Mouse (Mus musculus) bone marrow, adult 2 months (tissue): Measurements from ENCODE around the gene Ddx17. TPM values are rescaled to one million over a fixed set of nuclear protein-coding genes. Genes with fewer than 3 reads are reported as not detected.

ENCODE experiments used
- H3K27ac ChIP-seq: fragments of 200-500 bp; 2 replicates; pipeline ENCODE4 v1.5.1; 2012; ENCODE audit warnings: low read depth, mild to moderate bottlenecking, control low read depth, inconsistent platforms, low read length; ENCODE audit not compliant: control insufficient read depth, poor library complexity, insufficient read depth
- H3K4me1 ChIP-seq: fragments of 200-500 bp; 2 replicates; pipeline ENCODE4 v1.6.1; 2011; ENCODE audit warnings: low read length; ENCODE audit not compliant: control insufficient read depth, insufficient read depth
- H3K4me3 ChIP-seq: fragments of 200-500 bp; replicated peaks from 2 replicates; pipeline ENCODE3; 2011; ENCODE audit warnings: mild to moderate bottlenecking, low read depth, low read length, control low read depth; ENCODE audit not compliant: control insufficient read depth
- CTCF ChIP-seq: fragments of 200-500 bp; IDR thresholded peaks from 2 replicates; pipeline ENCODE4 v1.5.1; 2011; ENCODE audit warnings: low read length, control low read depth; ENCODE audit not compliant: control insufficient read depth, insufficient read depth
- POLR2A ChIP-seq: fragments of 200-500 bp; IDR thresholded peaks from 2 replicates; pipeline ENCODE4 v1.6.1; 2011; ENCODE audit warnings: low read depth, mild to moderate bottlenecking, control low read depth, low read length, borderline replicate concordance; ENCODE audit not compliant: control insufficient read depth
- WGBS: fragments of 180-500 bp; shearing (Covaris S2); methylation state at CpG from one replicate; pipeline ENCODE4 v1.1.7; 2018; 5-methylcytosine and 5-hydroxymethylcytosine counted together
- polyA plus RNA-seq: library from polyadenylated mRNA; stranded (reverse); fragments of >200 nt; gene quantifications from 2 replicates; pipeline ENCODE4 v1.2.4, GENCODE M21; 2011; ENCODE audit warnings: low replicate concordance; ENCODE audit not compliant: missing spikeins, insufficient read depth, insufficient read length

The Ddx17 gene
- polyA plus RNA-seq, result 96.6 and 126 TPM in 2 replicates

GRCm38 (mm10) chr15:79546410-79547288 is at the start of gene Ddx17:
Gene Ddx17 (minus strand): TSS chr15:79546741.
- Histone ChIP-seq H3K27ac (peak within 1 kb of the TSS; percentile 98), H3K4me3 (peak within 1 kb of the TSS; percentile 80), H3K4me1 (peaks cover 1% of the 10 kb centered on the region)
- peak; percentile 88; the same call in 1 of the 2 replicates for TF ChIP-seq POLR2A
- no peak for TF ChIP-seq CTCF
- 3% methylated on average over 84 of the region's 84 CpGs for WGBS

GRCm38 (mm10) chr15:79581581-79581980 is 35.0 kb upstream of the Ddx17 start:
- TF ChIP-seq POLR2A, result no peak
- TF ChIP-seq CTCF, result no peak
- 62% methylated on average over 1 of the region's 1 CpGs for WGBS
- no peak overlapping the region for H3K4me3 ChIP-seq
- no peaks in the 10 kb centered on the region for H3K4me1 ChIP-seq
- no peak overlapping the region for H3K27ac ChIP-seq

- Histone ChIP-seq H3K27ac (no peak overlapping the region), H3K4me1 (no peaks in the 10 kb centered on the region), H3K4me3 (no peak overlapping the region)
- 44% methylated on average over 6 of the region's 6 CpGs for WGBS
- TF ChIP-seq CTCF (no peak), POLR2A (no peak)
These were observed 31.3 kb upstream of the Ddx17 start for GRCm38 (mm10) chr15:79577671-79578426.

GRCm38 (mm10) chr15:79576947-79577346 is 30.4 kb upstream of the Ddx17 start:
- no peak overlapping the region for H3K27ac ChIP-seq
- no peaks in the 10 kb centered on the region for H3K4me1 ChIP-seq
- whole genome bisulfite sequencing, result 61% methylated on average over 2 of the region's 2 CpGs
- no peak overlapping the region for H3K4me3 ChIP-seq
- TF ChIP-seq POLR2A (no peak), CTCF (no peak)

- WGBS, result 50% methylated on average over 1 of the region's 1 CpGs
- Histone ChIP-seq H3K4me1 (no peaks in the 10 kb centered on the region), H3K4me3 (no peak overlapping the region), H3K27ac (no peak overlapping the region)
- TF ChIP-seq POLR2A (no peak), CTCF (no peak)
These were observed 29.1 kb upstream of the Ddx17 start for GRCm38 (mm10) chr15:79575543-79576222.

GRCm38 (mm10) chr15:79562417-79562816 is 15.9 kb upstream of the Ddx17 start:
- Histone ChIP-seq H3K4me3 (no peak overlapping the region), H3K4me1 (no peaks in the 10 kb centered on the region), H3K27ac (no peak overlapping the region)
- no peak for TF ChIP-seq CTCF
- TF ChIP-seq POLR2A, result no peak
- WGBS, result 77% methylated on average over 9 of the region's 9 CpGs

- no peak overlapping the region for H3K27ac ChIP-seq
- TF ChIP-seq CTCF (no peak), POLR2A (no peak)
- no peaks in the 10 kb centered on the region for H3K4me1 ChIP-seq
- no peak overlapping the region for H3K4me3 ChIP-seq
- WGBS, result 78% methylated on average over 3 of the region's 3 CpGs
These were observed 13.1 kb upstream of the Ddx17 start for GRCm38 (mm10) chr15:79559649-79560048.
